Mouse (Mus musculus) MN1 (cell line): ENCODE measurements around the gene Cacna1c.

Experiments used
- DNase-seq: peaks from one replicate; pipeline ENCODE4 v3.0.0-alpha.2; 2016; ENCODE audit warnings: low spot score

Gene Cacna1c

DNA sequence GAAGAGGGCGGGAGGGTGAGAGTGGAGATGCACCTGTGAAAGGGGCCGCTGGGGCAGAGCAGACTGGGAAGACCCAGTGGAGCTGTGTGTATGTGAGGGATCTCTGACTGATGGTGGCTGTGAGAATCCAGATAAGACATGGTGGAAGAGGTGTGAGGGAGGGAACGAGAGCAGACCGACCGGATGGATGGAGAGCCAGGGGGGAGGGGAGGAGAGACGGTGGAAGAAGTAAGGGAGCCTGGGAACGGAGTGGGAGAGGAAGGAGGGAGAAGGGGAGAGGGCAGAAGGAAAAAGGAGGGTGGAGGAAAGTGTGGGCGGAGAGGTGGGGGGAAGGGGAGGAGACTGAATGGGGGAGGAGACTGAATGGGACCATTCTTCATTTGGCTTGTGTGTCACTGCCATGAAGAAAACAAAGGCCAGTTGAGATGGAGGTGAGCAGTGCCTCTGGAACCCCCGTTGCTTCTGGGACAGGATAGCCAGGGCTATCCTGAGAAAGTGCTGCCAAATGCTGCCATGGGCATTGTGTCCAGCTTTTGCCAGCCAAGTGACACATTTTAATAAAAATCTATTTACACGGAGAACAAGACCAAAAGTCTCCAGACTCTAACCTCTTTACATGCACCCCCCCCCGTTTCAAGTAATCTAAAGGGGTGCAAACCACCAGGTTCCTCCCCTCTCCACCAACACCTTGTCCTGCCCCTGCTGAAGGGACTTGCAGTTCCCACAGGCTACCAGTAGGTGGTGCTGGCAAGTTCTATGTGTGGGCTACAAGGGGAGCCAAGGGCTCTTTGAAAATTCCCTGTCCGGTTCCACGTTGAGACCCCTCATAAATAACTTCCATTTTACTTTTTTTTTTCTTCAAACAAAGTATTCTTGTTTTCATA, 273.6 kb downstream of the Cacna1c start:
- peak; percentile 72 for DNase-seq

DNA sequence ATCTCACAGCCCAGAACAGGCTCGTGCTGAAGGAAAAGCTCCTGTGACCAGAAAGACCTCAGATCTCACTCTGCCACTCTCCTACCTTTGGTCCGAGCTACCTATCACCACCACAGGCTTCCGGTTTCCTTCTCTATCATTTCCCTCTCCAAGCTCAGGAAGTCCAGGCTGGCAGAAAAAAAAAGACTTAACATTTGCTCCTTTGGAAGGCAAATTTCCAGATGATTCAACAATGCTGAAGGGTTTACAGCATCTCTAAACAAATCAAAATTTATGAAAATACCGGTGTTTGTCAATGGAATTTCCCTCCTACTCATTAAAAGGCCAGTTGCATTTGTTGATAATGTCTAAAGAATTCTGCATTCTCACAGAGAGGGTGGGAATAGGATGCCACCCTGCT, 288.0 kb downstream of the Cacna1c start:
- no peak for DNase-seq

DNA sequence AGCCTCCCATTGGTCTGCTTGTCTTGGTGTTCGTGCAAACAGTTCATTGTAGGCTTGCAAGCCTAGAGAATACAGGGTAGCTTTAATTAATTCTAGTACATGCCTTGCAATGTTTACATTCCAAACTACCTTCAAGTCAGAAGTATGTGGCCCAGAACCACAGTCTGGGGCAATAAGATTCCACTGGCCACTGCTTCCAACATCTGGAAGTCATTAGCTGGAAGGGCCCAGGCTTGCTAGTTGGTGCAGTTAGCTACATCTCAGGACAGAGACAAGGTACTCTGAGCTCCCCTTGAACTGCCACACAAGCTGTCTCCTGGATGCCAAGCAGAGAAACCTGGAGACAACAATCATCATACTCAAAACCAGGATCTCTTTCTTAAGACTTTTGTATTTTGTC, 288.5 kb downstream of the Cacna1c start:
- DNase-seq = no peak

DNA sequence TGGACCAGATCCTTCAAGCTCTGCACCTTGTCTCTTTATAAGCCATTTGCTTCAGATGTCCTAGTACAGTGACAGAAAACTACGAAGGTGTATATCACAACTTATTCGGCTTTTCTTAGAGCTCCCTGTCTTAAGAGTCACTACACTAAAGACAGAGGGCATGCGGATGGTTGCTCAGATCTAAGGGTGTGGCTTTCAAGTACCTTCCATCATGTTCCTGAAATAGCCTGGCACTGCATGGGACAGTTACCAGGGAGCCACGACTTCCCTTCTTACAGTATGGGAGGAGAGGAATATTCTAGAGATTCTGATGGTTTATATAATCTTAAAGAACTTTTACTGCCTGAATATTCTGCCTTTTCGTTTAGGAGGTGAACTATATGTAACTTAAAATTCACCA, 289.3 kb downstream of the Cacna1c start:
- no peak for DNase-seq

DNA sequence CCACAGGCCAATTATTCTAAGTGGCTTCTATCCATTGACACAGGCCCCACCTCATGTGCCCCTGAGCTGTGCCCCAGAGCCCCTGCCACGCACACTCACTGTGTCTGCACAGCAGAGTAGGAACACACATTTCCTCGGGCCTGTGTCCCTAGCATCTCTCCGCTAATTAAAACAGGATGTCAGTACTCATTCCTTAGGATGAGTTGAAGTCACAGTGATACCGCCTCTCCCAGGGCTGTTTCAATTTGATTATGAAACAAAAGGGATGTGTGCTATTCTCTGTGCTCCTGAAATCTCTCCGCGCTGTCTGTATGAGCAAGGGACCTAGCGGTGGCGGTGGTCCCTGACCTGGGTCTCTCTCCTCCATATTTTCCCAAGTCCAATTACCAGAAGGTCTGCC, 296.5 kb downstream of the Cacna1c start:
- no peak for DNase-seq

DNA sequence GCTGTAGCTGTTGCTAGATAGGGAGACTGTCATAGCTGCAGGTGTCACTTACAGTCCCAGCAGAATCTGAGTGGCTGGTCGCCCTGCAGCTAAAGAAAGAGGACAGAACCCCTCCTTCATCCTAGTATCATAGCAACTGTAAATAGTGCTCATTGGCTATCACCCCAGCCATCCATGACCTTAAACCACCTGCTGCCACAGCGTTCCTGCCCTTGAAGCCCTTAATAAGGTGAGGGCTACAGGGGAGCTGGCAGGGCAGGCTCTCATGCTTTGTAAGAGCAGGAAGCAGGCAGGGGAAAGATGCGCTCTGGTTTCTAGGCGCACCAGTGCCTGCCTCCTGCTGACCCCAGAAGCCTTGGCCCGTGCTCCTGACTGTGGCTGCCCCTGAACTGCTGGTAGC, 299.1 kb downstream of the Cacna1c start:
- no peak for DNase-seq

DNA sequence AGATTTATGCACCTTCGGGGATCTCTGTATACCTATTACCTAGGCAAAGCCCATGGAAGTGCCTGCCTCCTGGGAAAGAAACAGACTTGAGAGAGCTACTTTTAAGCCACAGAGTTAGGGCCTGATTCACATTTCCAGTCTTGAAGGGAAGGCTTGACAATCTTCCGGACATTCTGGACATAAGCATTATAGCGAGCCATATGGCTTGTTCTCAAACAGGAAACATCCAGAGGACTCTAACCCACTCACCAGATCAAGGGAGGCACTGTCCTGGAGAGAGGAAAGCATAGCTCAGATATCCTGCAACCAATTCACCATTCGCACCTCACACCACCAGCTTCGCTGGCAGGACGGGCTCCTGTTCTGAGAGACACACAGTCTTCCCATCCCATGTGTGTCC, 302.2 kb downstream of the Cacna1c start:
- no peak for DNase-seq

DNA sequence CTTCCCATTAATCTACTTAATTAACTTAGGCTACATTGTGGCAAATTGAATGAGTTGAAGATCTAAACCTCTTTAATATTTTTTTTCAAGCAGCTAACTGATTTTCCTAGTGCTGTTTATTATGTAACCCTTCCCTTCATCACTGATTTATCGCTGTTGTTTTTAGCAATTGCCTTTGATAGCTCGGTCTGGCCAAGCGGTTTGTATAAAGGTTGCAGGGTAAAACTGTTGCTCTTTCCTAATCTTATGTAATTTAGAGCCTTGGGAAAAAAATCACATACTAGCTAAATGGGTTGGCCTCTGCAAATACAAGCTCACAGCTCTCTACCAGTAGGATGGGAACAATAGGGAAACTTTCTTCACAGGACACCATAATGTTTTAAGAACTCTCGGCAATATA, 306.8 kb downstream of the Cacna1c start:
- DNase-seq = no peak

DNA sequence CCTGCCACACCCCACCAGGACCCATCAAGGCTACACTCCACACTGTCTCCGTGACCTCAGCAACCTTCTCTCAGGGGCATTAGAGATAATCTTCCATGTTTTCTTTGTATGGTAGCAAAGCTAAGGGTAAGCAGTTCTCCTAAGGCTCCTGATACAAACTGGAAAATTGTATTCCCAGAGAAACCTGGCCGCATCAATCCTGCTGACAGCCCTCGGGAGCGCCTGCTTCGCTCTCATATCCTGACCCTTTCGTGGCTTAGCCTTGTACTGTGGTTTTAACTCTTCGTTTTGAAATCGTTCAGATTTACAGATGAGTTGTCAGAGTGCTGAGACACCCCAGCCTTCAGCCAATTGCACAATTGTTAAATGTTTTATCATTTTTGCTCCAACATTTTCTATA, 309.2 kb downstream of the Cacna1c start:
- no peak for DNase-seq

DNA sequence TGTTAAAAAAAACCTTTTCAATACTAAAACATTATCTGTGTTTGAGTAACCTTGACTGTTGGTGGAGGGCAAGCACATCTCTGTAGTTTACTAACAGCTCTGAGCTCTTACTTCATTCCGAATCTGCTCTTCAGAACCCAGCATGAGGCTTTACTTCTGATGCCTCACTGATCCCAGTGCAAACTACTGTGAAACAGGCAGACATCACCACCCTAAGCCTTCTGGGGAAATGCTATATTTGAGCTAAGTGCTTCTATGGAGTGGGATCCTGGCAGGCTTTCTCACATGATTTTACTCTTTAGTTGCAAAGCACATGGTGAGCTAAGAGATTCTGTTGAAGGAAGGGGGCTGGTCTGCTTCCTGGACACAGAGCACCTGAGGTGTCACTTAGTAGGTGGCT, 311.3 kb downstream of the Cacna1c start:
- DNase-seq = no peak

DNA sequence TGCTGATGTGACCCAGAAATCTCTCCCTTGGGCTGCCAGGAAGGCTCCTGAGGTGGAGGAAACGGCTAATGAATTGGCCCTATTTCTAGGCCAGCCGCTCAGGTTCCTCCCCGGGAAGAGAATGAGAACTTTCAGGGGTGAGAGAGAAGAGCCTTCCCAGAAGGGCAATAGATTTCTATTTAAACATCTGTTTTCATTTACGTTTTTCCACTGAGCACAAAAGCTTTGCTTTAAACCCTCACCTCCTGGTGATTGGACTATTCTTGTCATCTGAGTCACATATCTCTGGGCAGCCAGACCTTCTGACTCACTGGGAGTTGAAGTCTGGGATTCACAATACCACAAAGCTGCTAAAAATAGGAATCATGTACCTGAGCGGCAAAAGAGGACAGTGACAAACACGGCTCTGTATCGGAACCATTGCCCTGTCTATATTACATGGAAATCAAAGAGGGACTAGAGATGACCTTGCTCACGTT, 312.1 kb downstream of the Cacna1c start:
- DNase-seq = peak; percentile 24

DNA sequence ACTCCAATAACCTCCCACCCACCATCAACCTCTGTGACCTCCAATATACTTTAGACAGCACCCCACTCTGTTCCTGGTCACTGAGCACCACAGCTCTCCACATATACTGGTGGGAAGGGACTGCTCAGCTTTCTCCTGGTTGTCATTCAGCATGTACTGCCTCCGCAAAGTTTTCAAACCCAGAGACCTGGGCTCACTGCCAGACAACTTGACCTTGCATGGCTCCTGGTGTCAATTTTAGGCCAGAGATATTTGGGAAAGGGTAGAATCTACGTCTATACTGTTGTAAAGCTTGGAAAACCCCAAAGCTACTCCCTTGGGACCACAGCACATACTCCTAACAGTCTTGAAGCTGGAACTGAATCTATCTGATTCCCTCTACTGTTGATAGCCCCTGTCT, 320.0 kb downstream of the Cacna1c start:
- DNase-seq = no peak

DNA sequence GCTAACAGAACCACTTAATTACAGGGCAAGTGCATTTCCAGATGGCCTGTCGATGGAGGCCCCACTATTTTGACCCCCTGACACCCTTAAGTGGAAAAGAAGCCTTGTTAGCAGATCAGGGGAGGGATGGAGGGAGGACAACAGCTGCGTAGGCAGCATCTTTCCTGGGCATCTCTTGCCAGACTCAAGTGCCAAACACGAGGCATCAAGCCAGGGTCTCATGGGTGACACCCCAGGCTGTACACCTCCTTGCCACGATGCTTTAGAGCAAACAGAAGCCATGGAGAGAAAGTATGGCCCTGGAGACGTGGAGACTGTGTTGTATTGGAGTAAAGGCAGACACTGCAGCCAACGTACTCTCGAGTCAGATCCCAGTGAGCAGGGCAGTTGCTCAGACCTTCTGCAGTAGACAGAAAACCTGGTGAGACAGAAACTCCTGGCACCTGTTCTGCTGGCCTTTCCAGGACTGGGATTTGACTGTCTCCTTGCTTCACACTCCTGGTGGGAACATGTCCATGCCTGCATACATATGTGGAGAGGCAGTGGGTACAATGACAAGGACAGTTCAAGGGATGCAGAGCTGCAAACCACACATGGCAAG, 325.9 kb downstream of the Cacna1c start:
- DNase-seq = peak; percentile 22

DNA sequence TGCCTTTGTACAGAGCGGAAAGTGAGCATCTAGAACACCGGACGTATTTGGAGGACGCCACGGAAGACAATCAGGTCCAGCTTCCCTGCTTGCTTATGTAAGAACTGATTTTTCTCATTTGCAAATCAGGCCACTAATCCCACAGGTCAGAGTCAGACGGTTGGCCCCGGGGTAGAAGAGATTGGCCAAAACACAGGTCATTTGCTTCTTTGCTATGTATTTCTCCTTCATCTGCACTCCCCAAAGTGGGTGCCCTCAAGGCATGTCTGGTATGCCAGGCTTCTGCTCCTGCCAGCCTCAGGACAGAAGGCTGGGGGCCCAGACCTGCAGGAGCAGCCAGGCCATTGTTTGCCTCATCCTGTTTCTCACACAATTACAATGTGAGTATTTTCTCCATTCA, 328.8 kb downstream of the Cacna1c start:
- DNase-seq = no peak

DNA sequence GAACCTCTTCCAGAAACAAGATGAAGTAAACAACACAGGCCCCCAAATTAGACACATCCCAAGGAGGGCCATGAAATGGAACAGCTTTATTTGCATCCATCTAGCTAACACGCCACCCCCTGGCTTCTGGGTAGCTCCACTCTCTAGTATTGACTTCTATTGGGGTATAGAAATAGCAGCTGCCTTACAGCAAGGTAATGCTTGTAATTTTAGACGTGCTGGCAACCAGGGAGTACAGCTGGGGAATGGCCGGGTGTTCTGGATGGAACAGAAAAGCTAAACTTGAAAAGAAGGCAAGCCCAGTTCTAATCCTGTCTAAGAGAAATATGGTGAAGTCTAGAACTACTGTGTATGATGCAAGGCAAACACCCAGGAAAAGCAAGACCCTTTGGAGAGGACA, 329.3 kb downstream of the Cacna1c start:
- DNase-seq = no peak

DNA sequence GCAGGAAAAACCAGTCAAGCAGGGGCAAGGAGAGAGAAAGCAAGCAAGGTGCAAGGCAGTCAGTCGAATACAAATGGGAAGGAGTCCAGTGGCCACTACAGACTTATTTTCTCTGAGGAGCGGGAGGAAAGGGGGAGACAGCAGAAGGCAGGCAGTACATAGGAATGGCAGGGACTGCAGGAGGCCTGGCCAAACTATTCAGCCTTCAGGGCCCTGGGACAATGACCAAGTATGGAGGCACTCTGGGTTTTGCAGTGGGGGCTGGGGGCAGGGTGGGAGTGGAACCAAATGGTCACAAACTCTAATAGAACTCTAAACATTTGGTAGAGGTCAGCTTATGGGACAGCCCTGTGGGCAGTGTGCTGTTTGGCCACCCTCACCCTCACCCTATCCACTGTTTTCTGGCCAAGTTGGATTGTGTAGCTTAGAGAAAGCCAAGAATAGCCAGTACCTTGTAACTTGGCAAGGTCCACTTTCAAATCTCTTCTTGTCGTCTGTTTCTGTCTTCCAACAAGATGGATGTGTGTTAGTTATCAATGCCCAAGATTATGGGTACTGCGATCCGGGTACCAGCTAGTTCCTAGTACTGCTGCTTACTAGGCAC, 330.3 kb downstream of the Cacna1c start:
- DNase-seq = no peak

DNA sequence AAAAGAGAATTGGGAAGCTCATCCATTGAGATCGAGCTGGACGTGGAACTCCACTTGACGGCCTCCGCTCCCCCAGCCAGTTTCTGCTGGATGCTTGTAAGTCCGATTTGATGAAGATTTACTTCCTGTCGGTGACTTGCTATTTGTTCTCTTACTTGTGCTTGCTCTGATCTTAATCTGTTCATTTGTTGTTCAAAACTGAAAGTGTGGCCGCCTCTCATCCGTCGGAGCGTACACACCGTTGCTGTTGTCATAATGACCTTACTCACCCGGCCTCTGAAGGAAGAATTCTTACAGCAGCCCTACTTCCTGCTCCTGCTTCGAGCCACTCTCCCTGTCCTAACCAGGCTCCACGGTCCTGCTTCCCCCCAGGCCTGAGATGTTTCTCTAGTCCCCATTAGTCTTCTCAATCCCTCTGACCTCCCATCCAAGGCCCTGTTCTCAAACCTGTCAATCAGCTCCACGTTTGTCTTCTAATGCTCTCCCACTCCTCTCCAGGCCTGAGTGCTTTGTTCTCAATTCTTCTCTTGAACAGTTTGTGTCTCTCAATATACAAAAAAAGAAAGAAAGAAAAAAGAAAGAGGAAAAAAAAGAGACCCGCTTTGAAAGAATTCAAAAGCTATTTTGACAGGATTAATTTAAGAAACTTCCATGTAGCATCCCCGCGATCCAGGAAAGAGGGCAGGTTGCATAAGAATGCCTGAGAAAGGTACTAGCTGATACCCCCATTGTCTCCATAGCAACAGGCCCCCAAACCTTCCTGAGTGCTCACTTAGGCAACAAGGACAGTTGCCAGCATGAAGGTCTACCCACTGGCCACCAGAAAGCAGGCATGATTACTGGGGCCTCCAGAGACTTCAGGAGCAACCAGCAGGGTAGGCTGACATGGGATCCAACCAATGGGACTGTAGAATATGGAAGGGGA, 331.3 kb downstream of the Cacna1c start:
- DNase-seq = no peak

DNA sequence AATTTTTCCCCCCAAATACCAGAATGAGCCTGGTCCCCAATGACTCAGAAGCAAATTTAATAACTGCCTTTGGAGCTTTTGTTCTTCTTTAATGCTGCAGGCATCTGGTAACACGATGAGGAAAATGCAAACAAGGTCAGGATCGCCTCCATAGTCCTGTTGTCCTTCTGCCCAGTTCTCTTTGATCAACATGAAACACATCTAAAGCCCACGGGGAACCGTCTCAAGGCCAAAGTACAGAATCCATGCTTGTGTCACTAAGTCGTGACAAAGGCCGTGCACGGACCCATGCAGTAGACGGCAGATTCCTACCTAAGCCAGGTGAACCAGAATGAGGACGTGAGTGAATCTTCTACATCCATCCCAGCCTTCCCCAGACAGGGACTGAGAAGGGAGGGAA, 333.5 kb downstream of the Cacna1c start:
- DNase-seq = no peak

DNA sequence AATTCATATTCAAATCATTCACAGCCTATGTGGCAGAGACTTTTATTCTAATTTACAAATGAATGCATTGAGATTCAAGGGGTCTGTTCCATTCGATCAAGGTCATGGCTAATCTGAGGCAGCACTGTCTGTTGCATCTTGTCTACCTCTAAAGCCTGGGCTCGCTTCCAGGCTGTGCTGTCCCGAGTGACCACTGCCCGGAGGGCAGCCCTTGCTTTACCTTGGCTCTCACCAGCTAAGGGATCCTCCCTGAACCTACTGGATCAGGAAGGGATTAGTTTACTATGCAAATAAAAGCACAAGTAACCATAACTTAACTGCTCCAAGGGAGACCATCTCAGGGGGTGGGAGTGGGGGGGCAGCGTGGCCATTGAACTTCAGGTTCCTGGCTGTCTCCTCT, 334.1 kb downstream of the Cacna1c start:
- DNase-seq = no peak

DNA sequence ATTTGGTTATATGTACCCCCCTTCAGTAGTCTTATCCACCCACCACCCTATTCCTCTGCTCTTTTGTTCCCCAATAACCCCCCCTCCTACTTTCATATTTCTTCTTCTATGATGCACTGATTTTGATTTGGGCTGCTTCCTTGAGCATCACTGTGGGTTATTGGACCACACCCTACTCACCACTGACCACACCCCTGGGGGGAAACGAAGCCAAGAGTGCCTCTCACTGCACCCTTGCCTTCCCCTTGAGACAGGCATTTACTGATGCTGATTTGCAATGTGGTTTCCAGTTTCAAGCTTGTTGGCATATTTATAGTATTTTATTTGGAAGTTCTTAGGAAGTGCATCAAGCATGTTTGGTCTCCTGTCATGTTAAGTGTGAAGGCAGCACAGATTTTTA, 337.8 kb downstream of the Cacna1c start:
- no peak for DNase-seq

DNA sequence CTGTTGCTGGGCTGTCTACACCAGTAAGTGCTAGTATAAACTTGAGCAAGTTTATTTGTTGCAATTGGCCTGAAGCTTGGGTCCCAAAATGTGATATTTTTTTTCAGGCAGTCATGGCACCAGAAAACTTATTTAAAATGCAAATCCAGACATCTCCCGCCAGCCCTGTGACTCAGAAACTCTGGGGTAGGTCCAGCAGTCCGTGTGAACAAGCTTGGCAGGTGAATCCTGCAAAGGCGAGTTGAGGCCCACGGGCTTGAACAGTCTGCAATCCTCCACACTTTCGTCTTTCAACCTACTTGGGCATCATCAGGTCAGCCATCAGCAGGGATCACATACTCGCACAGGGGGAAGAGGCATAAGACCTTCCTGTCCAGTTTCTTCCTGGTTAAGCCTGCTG, 344.1 kb downstream of the Cacna1c start:
- DNase-seq = no peak

DNA sequence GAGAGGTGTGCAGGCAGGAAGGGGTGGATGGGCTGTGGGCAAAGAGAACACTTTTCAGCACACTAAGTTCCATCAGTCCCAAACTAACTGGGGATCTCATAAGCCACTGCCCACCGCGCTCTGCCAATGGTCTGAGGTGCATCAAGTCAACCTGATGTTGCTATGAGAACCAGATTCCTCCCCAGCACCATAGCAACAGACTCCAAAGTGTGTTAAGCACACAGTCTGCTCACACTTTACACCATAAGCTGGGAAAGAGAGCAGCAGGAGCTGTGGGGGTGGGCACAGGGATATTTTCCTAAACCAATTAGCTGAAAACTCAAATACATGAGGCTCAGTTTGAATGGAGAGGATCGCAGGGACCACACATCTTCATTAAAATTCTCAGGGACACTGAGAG, 345.1 kb downstream of the Cacna1c start:
- DNase-seq = no peak
